Mouse (Mus musculus) MEL (cell line): Measurements from ENCODE around the gene Tldc2. TPM values are rescaled to one million over a fixed set of nuclear protein-coding genes. Genes with fewer than 3 reads are reported as not detected.

Experiments
- DNase-seq: peaks from one replicate; pipeline ENCODE4 v3.0.0; 2011; ENCODE audit warnings: low read depth, low spot score
- H3K27ac ChIP-seq: 2 replicates; pipeline ENCODE4 v1.5.1; 2012; ENCODE audit warnings: low read depth, mild to moderate bottlenecking, control low read depth, low read length, moderate library complexity; ENCODE audit not compliant: control insufficient read depth
- H3K27me3 ChIP-seq, 2 experiments: fragments of 150-350 bp in 1 of 2; sonication (generic) in 1 of 2; 2 replicates each; pipeline ENCODE4 v1.6.1; 2012; ENCODE audit warnings: low read length in 2 of 2, mild to moderate bottlenecking in 2 of 2, improper control_type of control experiment in 1 of 2, moderate library complexity in 1 of 2; ENCODE audit not compliant: insufficient read depth in 2 of 2, control insufficient read depth in 1 of 2
- H3K36me3 ChIP-seq, 2 experiments: 2 replicates each; pipeline ENCODE4 v1.6.1; 2012 to 2014; ENCODE audit warnings: low read length in 2 of 2, improper control_type of control experiment in 1 of 2, inconsistent platforms in 1 of 2, mild to moderate bottlenecking in 1 of 2; ENCODE audit not compliant: insufficient read depth in 2 of 2, control insufficient read depth in 1 of 2
- H3K4me1 ChIP-seq, 2 experiments: fragments of 150-350 bp in 1 of 2; sonication (generic) in 1 of 2; 2 replicates each; pipeline ENCODE4 v1.6.1; 2012; ENCODE audit warnings: low read length in 2 of 2, improper control_type of control experiment in 1 of 2, mild to moderate bottlenecking in 1 of 2; ENCODE audit not compliant: insufficient read depth in 2 of 2, control insufficient read depth in 1 of 2
- H3K4me3 ChIP-seq, 2 experiments: fragments of 150-350 bp in 1 of 2; sonication (generic) in 1 of 2; 2 replicates each; pipeline ENCODE4 v1.5.1; 2012; ENCODE audit warnings: low read depth in 2 of 2, low read length in 2 of 2, mild to moderate bottlenecking in 2 of 2, moderate library complexity in 2 of 2, control low read depth in 1 of 2, improper control_type of control experiment in 1 of 2; ENCODE audit not compliant: control insufficient read depth in 1 of 2, insufficient read depth in 1 of 2
- H3K79me2 ChIP-seq: 2 replicates; pipeline ENCODE4 v1.6.1; 2012; ENCODE audit warnings: mild to moderate bottlenecking, low read length, moderate library complexity; ENCODE audit not compliant: control insufficient read depth, poor library complexity, insufficient read depth
- H3K9ac ChIP-seq: 2 replicates; pipeline ENCODE4 v1.6.1; 2012; ENCODE audit warnings: low read depth, mild to moderate bottlenecking, control low read depth, low read length, moderate library complexity; ENCODE audit not compliant: control insufficient read depth, poor library complexity, severe bottlenecking
- H3K9me3 ChIP-seq: fragments of 150-350 bp; sonication (generic); replicated peaks from 2 replicates; pipeline ENCODE4 v1.6.1; 2012; ENCODE audit warnings: mild to moderate bottlenecking, low read length, improper control_type of control experiment, moderate library complexity; ENCODE audit not compliant: insufficient read depth
- CHD1 ChIP-seq: IDR thresholded peaks from 2 replicates; pipeline ENCODE4 v1.6.1; 2012; ENCODE audit warnings: low read depth, mild to moderate bottlenecking, inconsistent platforms, low read length, improper control_type of control experiment
- ELF1 ChIP-seq: IDR thresholded peaks from 2 replicates; pipeline ENCODE4 v1.6.1; 2014; ENCODE audit warnings: low read depth, mild to moderate bottlenecking, inconsistent platforms, low read length, improper control_type of control experiment, moderate library complexity
- EP300 ChIP-seq, 2 experiments: IDR thresholded peaks; 2 replicates each; pipeline ENCODE4 v1.6.1; 2011; ENCODE audit warnings: improper control_type of control experiment in 2 of 2, low read length in 2 of 2, low read depth in 1 of 2, mild to moderate bottlenecking in 1 of 2
- ETS1 ChIP-seq: IDR thresholded peaks from 2 replicates; pipeline ENCODE4 v1.6.1; 2012; ENCODE audit warnings: low read depth, mild to moderate bottlenecking, inconsistent platforms, low read length, improper control_type of control experiment, moderate library complexity
- GABPA ChIP-seq: IDR thresholded peaks from 2 replicates; pipeline ENCODE4 v1.6.1; 2012; ENCODE audit warnings: low read depth, mild to moderate bottlenecking, inconsistent platforms, low read length, improper control_type of control experiment, moderate library complexity
- HCFC1 ChIP-seq: IDR thresholded peaks from 2 replicates; pipeline ENCODE4 v1.6.1; 2012; ENCODE audit warnings: low read depth, mild to moderate bottlenecking, inconsistent platforms, low read length, improper control_type of control experiment, moderate library complexity
- JUND ChIP-seq: IDR thresholded peaks from 2 replicates; pipeline ENCODE4 v1.6.1; 2011; ENCODE audit warnings: low read depth, mild to moderate bottlenecking, improper control_type of control experiment, low read length
- MAFK ChIP-seq: IDR thresholded peaks from 2 replicates; pipeline ENCODE4 v1.6.1; 2011; ENCODE audit warnings: low read depth, mild to moderate bottlenecking, low read length, improper control_type of control experiment, borderline replicate concordance
- MAX ChIP-seq: IDR thresholded peaks from 2 replicates; pipeline ENCODE4 v1.6.1; 2011; ENCODE audit warnings: low read length, improper control_type of control experiment
- MAZ ChIP-seq: IDR thresholded peaks from 2 replicates; pipeline ENCODE4 v1.6.1; 2012; ENCODE audit warnings: low read depth, mild to moderate bottlenecking, inconsistent platforms, low read length, improper control_type of control experiment
- MXI1 ChIP-seq: IDR thresholded peaks from 2 replicates; pipeline ENCODE4 v1.6.1; 2011; ENCODE audit warnings: mild to moderate bottlenecking, low read depth, low read length, improper control_type of control experiment
- MYB ChIP-seq: IDR thresholded peaks from 2 replicates; pipeline ENCODE4 v1.6.1; 2011; ENCODE audit warnings: mild to moderate bottlenecking, low read depth, low read length, improper control_type of control experiment
- MYC ChIP-seq: IDR thresholded peaks from 2 replicates; pipeline ENCODE4 v1.6.1; 2011; ENCODE audit warnings: low read depth, mild to moderate bottlenecking, low read length, improper control_type of control experiment, moderate library complexity
- NRF1 ChIP-seq: IDR thresholded peaks from 2 replicates; pipeline ENCODE4 v1.6.1; 2014; ENCODE audit warnings: low read depth, mild to moderate bottlenecking, inconsistent platforms, low read length, improper control_type of control experiment, moderate library complexity; ENCODE audit not compliant: poor library complexity, insufficient read depth, severe bottlenecking
- POLR2A ChIP-seq, 2 experiments: IDR thresholded peaks; 2 replicates each; pipeline ENCODE4 v1.6.1; 2011 to 2012; ENCODE audit warnings: low read length in 2 of 2, mild to moderate bottlenecking in 2 of 2, control low read depth in 1 of 2, improper control_type of control experiment in 1 of 2, low read depth in 1 of 2, moderate library complexity in 1 of 2; ENCODE audit not compliant: control insufficient read depth in 1 of 2, insufficient read depth in 1 of 2, poor library complexity in 1 of 2
- SIN3A ChIP-seq: IDR thresholded peaks from 2 replicates; pipeline ENCODE4 v1.6.1; 2012; ENCODE audit warnings: low read length, improper control_type of control experiment, inconsistent platforms
- TAL1 ChIP-seq: IDR thresholded peaks from 2 replicates; pipeline ENCODE4 v1.6.1; 2012; ENCODE audit warnings: mild to moderate bottlenecking, inconsistent platforms, low read length, moderate library complexity, mixed read lengths
- UBTF ChIP-seq: IDR thresholded peaks from 2 replicates; pipeline ENCODE4 v1.6.1; 2012; ENCODE audit warnings: low read depth, mild to moderate bottlenecking, inconsistent platforms, low read length, improper control_type of control experiment, moderate library complexity, borderline replicate concordance; ENCODE audit not compliant: insufficient read depth
- USF1 ChIP-seq: IDR thresholded peaks from 2 replicates; pipeline ENCODE4 v1.6.1; 2014; ENCODE audit warnings: low read depth, mild to moderate bottlenecking, inconsistent platforms, low read length, improper control_type of control experiment, moderate library complexity
- USF2 ChIP-seq, 2 experiments: IDR thresholded peaks; 2 replicates each; pipeline ENCODE4 v1.6.1; 2011 to 2012; ENCODE audit warnings: improper control_type of control experiment in 2 of 2, low read length in 2 of 2, borderline replicate concordance in 1 of 2, inconsistent platforms in 1 of 2, low read depth in 1 of 2, mild to moderate bottlenecking in 1 of 2; ENCODE audit not compliant: insufficient read depth in 1 of 2
- ZKSCAN1 ChIP-seq: IDR thresholded peaks from 2 replicates; pipeline ENCODE4 v1.6.1; 2012; ENCODE audit warnings: low read depth, mild to moderate bottlenecking, inconsistent platforms, low read length, improper control_type of control experiment, moderate library complexity
- ZMIZ1 ChIP-seq: IDR thresholded peaks from 2 replicates; pipeline ENCODE4 v1.6.1; 2012; ENCODE audit warnings: low read depth, mild to moderate bottlenecking, inconsistent platforms, low read length, improper control_type of control experiment, moderate library complexity
- ZNF384 ChIP-seq: IDR thresholded peaks from 2 replicates; pipeline ENCODE4 v1.6.1; 2012; ENCODE audit warnings: low read depth, mild to moderate bottlenecking, inconsistent platforms, low read length, improper control_type of control experiment
- polyA plus RNA-seq, 2 experiments: library from polyadenylated mRNA; stranded (reverse) in 1 of 2; unstranded in 1 of 2; fragments of >175 nt in 1 of 2; fragments of >200 nt in 1 of 2; gene quantifications; 2 replicates each; pipeline versions ENCODE4 v1.2.1 to v1.2.4; 2012; ENCODE audit warnings: low replicate concordance in 2 of 2, low read depth in 1 of 2; ENCODE audit not compliant: insufficient read length in 2 of 2, insufficient read depth in 1 of 2, missing spikeins in 1 of 2
- total RNA-seq: library from RNA; depleted of rRNA; stranded (reverse); fragments of 300-350 nt; gene quantifications from 2 replicates; pipeline ENCODE4 v1.2.3, GENCODE M21; 2012

Tldc2 gene
- total and polyA plus RNA-seq, 3 experiments = not detected

- no peak for TF ChIP-seq EP300 (IDR thresholded peaks at IDR 0.05; ENCODE audit: low read depth in 1 of 2, low read length in 2 of 2)
- no peak for TF ChIP-seq GABPA
- no peak; the same call in 1 of the 2 replicates for TF ChIP-seq MYC
- TF ChIP-seq USF2 (IDR thresholded peaks at IDR 0.05; ENCODE audit: borderline replicate concordance in 1 of 2, insufficient read depth in 1 of 2, low read depth in 1 of 2, low read length in 2 of 2) = no peak
- no peak for TF ChIP-seq JUND
- TF ChIP-seq MYB = no peak
- peak; percentile 66 for TF ChIP-seq USF1
- 0 out of 2 replicates have a peak, but pooled peaks have one; percentile 17 for TF ChIP-seq ETS1
- peak; percentile 77 for TF ChIP-seq ZNF384
- Histone ChIP-seq H3K4me1 (peaks cover 18 to 20% of the 10 kb centered on the region in 2 experiments), H3K9me3 (no peaks in the 10 kb centered on the region), H3K27me3 (no peaks in the 10 kb centered on the region), H3K9ac (no peak overlapping the region), H3K79me2 (peaks cover 17% of the 10 kb centered on the region), H3K27ac (no peak overlapping the region), H3K36me3 (peaks cover 0 to 24% of the 10 kb centered on the region in 2 experiments; a peak in 2 of 4 replicates), H3K4me3 (no peak overlapping the region)
- peak; percentile 52 for DNase-seq
Measured at GRCm38 (mm10) chr2:157129601-157130164, 42.8 kb downstream of the Tldc2 start.

- no peaks in the 10 kb centered on the region for H3K27me3 ChIP-seq
- peaks cover 0 to 30% of the 10 kb centered on the region in 2 experiments; a peak in 2 of 4 replicates for H3K36me3 ChIP-seq
- H3K9ac ChIP-seq = peak overlapping the region; percentile 66
- H3K9me3 ChIP-seq = no peaks in the 10 kb centered on the region
- H3K27ac ChIP-seq = peak overlapping the region; percentile 61
- H3K4me3 ChIP-seq = peak overlapping the region; percentile 67 to 74
- peaks cover 18 to 21% of the 10 kb centered on the region in 2 experiments for H3K4me1 ChIP-seq
- TF ChIP-seq SIN3A = peak; percentile 94; the same call in 1 of the 2 replicates
- TF ChIP-seq ZMIZ1 = no peak
- TF ChIP-seq ELF1 = peak; percentile 44
- peak; percentile 93 for TF ChIP-seq ETS1
- peak; percentile 84; the same call in 1 of the 2 replicates for TF ChIP-seq CHD1
- TF ChIP-seq UBTF = no peak
- peak; percentile 89 for TF ChIP-seq MAFK
- TF ChIP-seq MAX = peak; percentile 51; the same call in 1 of the 2 replicates
- TF ChIP-seq MYB = no peak
- TF ChIP-seq TAL1 = no peak
- TF ChIP-seq EP300 (IDR thresholded peaks at IDR 0.05; ENCODE audit: low read depth in 1 of 2, low read length in 2 of 2) = 0 out of 4 replicates have a peak, but pooled peaks have one; percentile 15 to 22
- TF ChIP-seq MAZ = peak; percentile 60
- TF ChIP-seq MYC = peak; percentile 35; the same call in 1 of the 2 replicates
- TF ChIP-seq NRF1 = peak; percentile 63
- TF ChIP-seq ZKSCAN1 = no peak
- peak; percentile 47; the same call in 1 of the 2 replicates for TF ChIP-seq HCFC1
- TF ChIP-seq POLR2A (IDR thresholded peaks at IDR 0.05; ENCODE audit: control insufficient read depth in 1 of 2, insufficient read depth in 1 of 2, low read depth in 1 of 2, low read length in 2 of 2, poor library complexity in 1 of 2) = no peak
- TF ChIP-seq ZNF384 = peak; percentile 84
- peak; percentile 75; the same call in 1 of the 2 replicates for TF ChIP-seq MXI1
- peak; percentile 78 for DNase-seq
- peaks cover 17% of the 10 kb centered on the region for H3K79me2 ChIP-seq
Measured at GRCm38 (mm10) chr2:157130813-157131514, 44.1 kb downstream of the Tldc2 start.
